10 mouse cellular contexts compared by ENCODE assay signal in genomic region chr17:33756108-33756790, GRCm38 (mm10). TPM values are rescaled to one million over a fixed set of nuclear protein-coding genes. Genes with fewer than 3 reads are reported as not detected.
A peak's percentile ranks its signal among the peaks of the same experiment; 100 is the strongest.
DNase-seq lines count a peak whose midpoint lies in the region; ATAC-seq and TF ChIP-seq lines count a peak whose summit lies in the region.
"Had no signal": no experiment of that assay in that cellular context is flagged by ENCODE, and none has a peak within 500 bp of the region (broad histone marks: within the 10 kb centered on the region; RNA-seq: fewer than 3 reads in every experiment).

No protein-coding gene starts in this region.

- no peak overlapping the region for H3K27ac ChIP-seq in heart, embryonic 12.5 days (ENCODE audit: poor library complexity, severe bottlenecking)
- no peak overlapping the region; the same call in 1 of the 2 replicates for H3K27ac ChIP-seq in neural tube, embryonic 12.5 days
- peak overlapping the region; percentile 44; the same call in 1 of the 2 replicates for H3K27ac ChIP-seq in stomach, embryonic 16.5 days (ENCODE audit: low read length)
- no peak overlapping the region for H3K27ac ChIP-seq in forebrain, postnatal 0 days (ENCODE audit: low read depth, low read length)

- H3K4me1 ChIP-seq in heart, embryonic 12.5 days (replicated peaks): peaks cover 65% of the 10 kb centered on the region
- peaks cover 40% of the 10 kb centered on the region for H3K4me1 ChIP-seq in neural tube, embryonic 12.5 days
- peaks cover 45% of the 10 kb centered on the region for H3K4me1 ChIP-seq in stomach, embryonic 16.5 days (ENCODE audit: control insufficient read depth, insufficient read depth, low read length)
- peaks cover 22% of the 10 kb centered on the region for H3K4me1 ChIP-seq in forebrain, postnatal 0 days (ENCODE audit: insufficient read depth)

- TF ChIP-seq CTCF in forebrain, postnatal 0 days (IDR thresholded peaks at IDR 0.05; ENCODE audit: low read depth): no peak

- no peak overlapping the region for H3K4me3 ChIP-seq in heart, embryonic 12.5 days
- H3K4me3 ChIP-seq in neural tube, embryonic 12.5 days: no peak overlapping the region
- H3K4me3 ChIP-seq in stomach, embryonic 16.5 days (replicated peaks; ENCODE audit: low read length): no peak overlapping the region
- H3K4me3 ChIP-seq in forebrain, postnatal 0 days (ENCODE audit: low read depth, low read length): no peak overlapping the region
- H3K4me3 ChIP-seq: erythroblast, embryonic 14.5 days had no signal

- no peak for ATAC-seq in heart, embryonic 12.5 days (ENCODE audit: insufficient number of reproducible peaks, low FRiP score)
- ATAC-seq in neural tube, embryonic 12.5 days (ENCODE audit: low FRiP score, low read depth): no peak
- ATAC-seq in stomach, embryonic 16.5 days (ENCODE audit: insufficient read depth, low FRiP score): no peak
- ATAC-seq in forebrain, postnatal 0 days: no peak

- DNase-seq in heart, adult 11 months: peak; percentile 96
- no peak for DNase-seq in neural tube, embryonic 10.5 days (ENCODE audit: extremely low spot score, low spot score)
- peak; percentile 50 to 70 for DNase-seq in kidney, postnatal 25 days
- DNase-seq in embryo, embryonic 9.5 days (ENCODE audit: extremely low spot score): no peak
- no peak for DNase-seq in forebrain, postnatal 0 days
- DNase-seq: midbrain, embryonic 14.5 days had no signal

- H3K4me2 ChIP-seq in heart, embryonic 12.5 days: no peak overlapping the region
- H3K4me2 ChIP-seq in neural tube, embryonic 12.5 days (replicated peaks): 0 out of 2 replicates have a peak overlapping the region, but pooled peaks have one; percentile 16
- no peak overlapping the region for H3K4me2 ChIP-seq in stomach, embryonic 16.5 days (ENCODE audit: low read depth, low read length)
- H3K4me2 ChIP-seq in forebrain, postnatal 0 days (ENCODE audit: low read depth): no peak overlapping the region

- H3K9ac ChIP-seq in heart, embryonic 12.5 days: no peak overlapping the region
- H3K9ac ChIP-seq in neural tube, embryonic 12.5 days: no peak overlapping the region; the same call in 1 of the 2 replicates
- H3K9ac ChIP-seq in stomach, embryonic 16.5 days (ENCODE audit: low read length): no peak overlapping the region; the same call in 1 of the 2 replicates
- H3K9ac ChIP-seq in forebrain, postnatal 0 days: no peak overlapping the region

- H3K36me3 ChIP-seq in heart, embryonic 12.5 days: 0 out of 2 replicates have a peak, but pooled peaks cover 6% of the 10 kb centered on the region
- peaks cover 9% of the 10 kb centered on the region; the same call in 1 of the 2 replicates for H3K36me3 ChIP-seq in neural tube, embryonic 12.5 days
- no peaks in the 10 kb centered on the region for H3K36me3 ChIP-seq in stomach, embryonic 16.5 days (ENCODE audit: control insufficient read depth, insufficient read depth, low read length)
- peaks cover 4% of the 10 kb centered on the region; the same call in 1 of the 2 replicates for H3K36me3 ChIP-seq in forebrain, postnatal 0 days (ENCODE audit: insufficient read depth)

- no peaks in the 10 kb centered on the region for H3K9me3 ChIP-seq in heart, embryonic 12.5 days (replicated peaks)
- H3K9me3 ChIP-seq in neural tube, embryonic 12.5 days: no peaks in the 10 kb centered on the region
- no peaks in the 10 kb centered on the region for H3K9me3 ChIP-seq in stomach, embryonic 16.5 days (replicated peaks; ENCODE audit: control insufficient read depth, low read length)
- no peaks in the 10 kb centered on the region for H3K9me3 ChIP-seq in forebrain, postnatal 0 days (ENCODE audit: low read length)

- H3K27me3 ChIP-seq in heart, embryonic 12.5 days (replicated peaks): no peaks in the 10 kb centered on the region
- no peaks in the 10 kb centered on the region for H3K27me3 ChIP-seq in neural tube, embryonic 12.5 days (replicated peaks)
- H3K27me3 ChIP-seq in stomach, embryonic 16.5 days (ENCODE audit: control insufficient read depth, insufficient read depth, low read length): no peaks in the 10 kb centered on the region
- no peaks in the 10 kb centered on the region for H3K27me3 ChIP-seq in forebrain, postnatal 0 days (ENCODE audit: insufficient read depth, low read length)

- 83% methylated on average over 3 of the region's 3 CpGs for WGBS in heart, embryonic 12.5 days
- 86% methylated on average over 3 of the region's 3 CpGs for whole genome bisulfite sequencing in neural tube, embryonic 12.5 days
- 86% methylated on average over 3 of the region's 3 CpGs for WGBS in stomach, embryonic 16.5 days
- 81% methylated on average over 3 of the region's 3 CpGs for WGBS in forebrain, postnatal 0 days

RNA-seq across cellular contexts. Expression of gene Rab11b, which starts 4.1 kb away (rescaled TPM):
- 285 and 287 TPM in 2 replicates for polyA plus RNA-seq in heart, embryonic 12.5 days (2016; fragmentation: Nextera tagmentation; extraction: Ambion mirVana)
- polyA plus RNA-seq in neural tube, embryonic 12.5 days (2016; fragmentation: Nextera tagmentation; extraction: Ambion mirVana): 412 and 463 TPM in 2 replicates
- polyA plus RNA-seq in stomach, embryonic 16.5 days (2015; fragmentation: Nextera tagmentation; extraction: Ambion mirVana): 212 and 237 TPM in 2 replicates
- 78.1 and 106 TPM in 2 replicates for total RNA-seq in forebrain, postnatal 0 days (2014; rRNA removed)
- polyA plus RNA-seq in forebrain, postnatal 0 days (2015; fragmentation: Nextera tagmentation; extraction: Ambion mirVana): 527 and 560 TPM in 2 replicates

RNA-seq across cellular contexts. Expression of gene Angptl4, which starts 25.4 kb away (rescaled TPM):
- 6.9 and 7.5 TPM in 2 replicates for polyA plus RNA-seq in heart, embryonic 12.5 days (2016; fragmentation: Nextera tagmentation; extraction: Ambion mirVana)
- 17.7 TPM in 2 replicates for polyA plus RNA-seq in neural tube, embryonic 12.5 days (2016; fragmentation: Nextera tagmentation; extraction: Ambion mirVana)
- 25.8 and 30.7 TPM in 2 replicates for polyA plus RNA-seq in stomach, embryonic 16.5 days (2015; fragmentation: Nextera tagmentation; extraction: Ambion mirVana)
- 13.2 and 17.2 TPM in 2 replicates for total RNA-seq in forebrain, postnatal 0 days (2014; rRNA removed)
- polyA plus RNA-seq in forebrain, postnatal 0 days (2015; fragmentation: Nextera tagmentation; extraction: Ambion mirVana): 24.4 and 25.2 TPM in 2 replicates
- polyA plus RNA-seq: erythroblast, embryonic 14.5 days had no signal

RNA-seq across cellular contexts. Expression of gene March2, which starts 37.8 kb away (rescaled TPM):
- polyA plus RNA-seq in heart, embryonic 12.5 days (2016; fragmentation: Nextera tagmentation; extraction: Ambion mirVana): 76.5 and 79.5 TPM in 2 replicates
- 55.7 and 61.1 TPM in 2 replicates for polyA plus RNA-seq in neural tube, embryonic 12.5 days (2016; fragmentation: Nextera tagmentation; extraction: Ambion mirVana)
- polyA plus RNA-seq in stomach, embryonic 16.5 days (2015; fragmentation: Nextera tagmentation; extraction: Ambion mirVana): 56.0 and 58.8 TPM in 2 replicates
- total RNA-seq in forebrain, postnatal 0 days (2014; rRNA removed): 96.5 and 102 TPM in 2 replicates
- 72.5 and 77.6 TPM in 2 replicates for polyA plus RNA-seq in forebrain, postnatal 0 days (2015; fragmentation: Nextera tagmentation; extraction: Ambion mirVana)

RNA-seq across cellular contexts. Expression of gene Kank3, which starts 54.1 kb away (rescaled TPM):
- polyA plus RNA-seq in heart, embryonic 12.5 days (2016; fragmentation: Nextera tagmentation; extraction: Ambion mirVana): 39.0 and 43.9 TPM in 2 replicates
- polyA plus RNA-seq in neural tube, embryonic 12.5 days (2016; fragmentation: Nextera tagmentation; extraction: Ambion mirVana): 31.5 and 32.3 TPM in 2 replicates
- polyA plus RNA-seq in stomach, embryonic 16.5 days (2015; fragmentation: Nextera tagmentation; extraction: Ambion mirVana): 24.8 and 29.0 TPM in 2 replicates
- 36.5 and 42.7 TPM in 2 replicates for total RNA-seq in forebrain, postnatal 0 days (2014; rRNA removed)
- polyA plus RNA-seq in forebrain, postnatal 0 days (2015; fragmentation: Nextera tagmentation; extraction: Ambion mirVana): 35.8 and 43.4 TPM in 2 replicates

Comparison
In these comparisons a context has a peak if more than half of its experiments do, and no peak if none do; other contexts are left out.
1. DNase-seq: peak in heart, adult 11 months (single experiment) and kidney, postnatal 25 days (2 of 2); none in neural tube, embryonic 10.5 days (single experiment), embryo, embryonic 9.5 days (single experiment) and forebrain, postnatal 0 days (single experiment).